Mouse (Mus musculus) lung, postnatal 36 days (tissue): ENCODE data around the gene Ikzf3.

Source experiments
- DNase-seq: peaks from one replicate; pipeline ENCODE4 v3.0.0; 2022; ENCODE audit warnings: mixed read lengths

Gene Ikzf3

GRCm38 (mm10) chr11:98445679-98446078, 100.2 kb downstream of the Ikzf3 start:
- DNase-seq = peak; percentile 57

DNA sequence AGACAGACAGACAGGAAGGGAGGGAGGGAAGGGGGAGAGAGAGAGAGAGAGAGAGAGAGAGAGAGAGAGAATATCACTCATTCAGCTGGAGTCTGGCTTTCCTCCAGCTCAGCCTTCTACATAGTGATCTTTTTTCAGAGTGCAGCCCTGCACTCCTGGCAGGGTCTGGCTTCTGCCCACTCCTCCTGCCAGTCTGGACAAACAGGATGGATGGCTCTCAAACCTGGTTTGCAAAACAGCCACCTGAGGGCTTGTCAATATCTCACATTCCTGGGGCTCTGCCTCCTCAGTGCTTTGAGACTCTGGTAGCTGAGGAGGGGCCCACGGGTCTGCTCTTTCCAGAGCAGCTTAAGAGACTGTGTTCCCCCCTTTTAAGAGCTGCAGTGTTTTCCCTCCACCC, 100.6 kb downstream of the Ikzf3 start:
- peak; percentile 50 for DNase-seq

DNA sequence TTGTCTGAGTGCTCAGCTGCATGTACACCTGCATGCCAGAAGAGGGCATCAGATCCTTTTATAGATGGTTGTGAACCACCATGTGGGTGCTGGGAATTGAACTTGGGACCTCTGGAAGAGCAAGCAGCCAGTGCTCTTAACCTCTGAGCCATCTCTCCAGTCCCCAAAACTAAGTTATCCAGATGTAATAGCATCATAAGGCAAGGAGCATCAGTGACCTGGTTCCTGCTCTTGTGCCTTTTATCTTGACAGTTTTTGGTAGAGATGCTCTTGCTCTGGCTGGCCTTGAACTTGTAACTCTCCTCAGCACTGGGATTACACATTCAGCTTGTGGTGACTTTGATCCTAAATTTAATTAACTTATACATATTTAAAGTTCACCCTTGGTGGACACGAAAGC, 102.1 kb downstream of the Ikzf3 start:
- DNase-seq = no peak

GRCm38 (mm10) chr11:98438331-98439158, 107.3 kb downstream of the Ikzf3 start, which contains the start of gene Mien1:
TSS of gene Mien1 (minus strand) at chr11:98438991.
- peak; percentile 94 for DNase-seq

DNA sequence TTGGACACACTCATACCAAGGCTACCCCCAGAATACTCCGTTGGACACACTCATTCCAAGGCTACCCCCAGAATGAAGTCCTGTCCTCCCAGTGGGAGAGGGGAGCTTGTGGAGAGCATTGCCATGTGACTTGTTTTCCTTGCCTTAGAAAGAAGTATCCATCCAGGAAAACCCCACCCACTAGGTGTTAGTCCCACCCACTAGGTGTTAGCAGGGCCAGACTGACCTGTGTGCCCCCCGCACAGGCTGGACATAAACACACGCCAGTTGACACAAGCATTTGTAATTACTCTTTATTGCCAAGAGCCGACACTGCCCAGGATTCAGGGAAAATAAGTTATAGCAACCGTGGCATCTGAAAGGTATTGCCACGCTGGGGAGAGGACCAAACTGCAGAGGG, 108.4 kb downstream of the Ikzf3 start:
- no peak for DNase-seq

DNA sequence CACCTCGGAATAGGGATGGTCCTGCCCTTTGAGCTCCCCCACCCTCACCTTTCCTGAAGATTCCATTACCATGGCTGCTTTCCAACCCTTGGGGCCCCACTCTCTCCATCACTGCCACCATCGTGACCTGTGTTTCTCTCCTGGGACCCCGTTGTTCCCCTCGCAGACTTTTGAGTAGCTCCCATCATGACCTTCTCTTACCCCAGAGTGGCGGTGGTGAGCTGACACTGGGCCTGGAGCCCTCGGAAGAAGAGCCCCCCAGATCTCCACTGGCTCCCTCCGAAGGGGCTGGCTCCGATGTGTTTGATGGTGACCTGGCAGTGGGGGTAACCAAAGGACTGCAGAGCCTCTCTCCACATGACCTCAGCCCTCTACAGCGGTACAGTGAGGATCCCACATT, 110.1 kb downstream of the Ikzf3 start:
- DNase-seq = no peak

DNA sequence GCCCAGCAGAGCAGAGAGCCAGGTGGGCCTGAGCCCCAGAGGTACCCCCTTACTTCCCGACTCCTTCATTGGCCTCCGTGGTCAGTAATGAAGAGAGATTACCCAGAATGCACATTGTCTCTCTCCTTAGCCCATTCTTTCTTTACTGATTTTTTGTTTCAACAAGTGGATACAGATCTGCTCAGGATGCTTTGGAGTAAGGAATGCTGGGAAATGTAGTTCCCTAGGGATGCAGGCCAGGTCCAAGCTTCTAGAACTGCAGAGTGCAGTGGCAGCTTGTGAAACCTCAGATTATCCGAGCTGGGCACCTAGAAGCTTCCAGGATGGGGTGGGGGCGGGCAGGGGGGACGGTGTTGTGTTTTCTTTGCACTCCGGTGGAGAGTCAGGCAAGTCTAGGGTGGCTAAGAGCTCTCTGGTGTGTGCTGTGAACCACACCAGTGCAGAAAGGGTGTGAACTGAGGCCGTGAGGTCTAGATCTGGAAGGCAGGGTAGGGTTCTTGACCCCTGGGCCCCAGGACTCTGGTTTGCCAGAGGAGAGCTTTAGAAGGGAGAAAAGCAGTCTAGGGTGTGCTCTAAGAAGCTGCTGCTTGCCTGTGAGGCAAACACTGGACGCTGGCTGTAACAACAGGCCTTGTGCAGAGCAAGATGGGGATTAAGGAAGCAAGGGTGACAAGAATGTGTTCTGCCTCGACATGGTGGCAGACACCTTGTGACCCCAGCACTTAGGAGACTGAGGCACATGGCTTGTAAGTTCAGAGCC, 113.9 kb downstream of the Ikzf3 start:
- DNase-seq = no peak

DNA sequence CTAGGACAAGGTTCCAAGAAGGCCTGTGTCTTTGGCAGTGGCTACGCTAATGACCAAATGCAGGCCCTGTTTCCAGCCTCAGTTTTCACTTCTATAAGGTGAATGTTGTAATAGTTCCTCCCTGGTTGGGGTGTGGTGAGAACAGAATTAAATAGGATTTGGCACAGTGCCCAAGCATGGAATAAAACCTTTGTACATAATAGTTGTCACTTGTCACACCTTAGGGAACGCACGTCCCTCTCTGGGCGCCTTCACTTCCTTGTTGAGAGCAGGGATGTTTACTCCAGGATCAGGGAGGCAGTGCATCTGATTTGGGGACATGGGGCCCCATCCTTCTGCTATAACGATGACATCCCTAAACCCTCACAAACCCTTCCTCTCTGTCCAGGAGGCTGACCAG, 117.4 kb downstream of the Ikzf3 start:
- DNase-seq = no peak

GRCm38 (mm10) chr11:98426592-98426991, 119.2 kb downstream of the Ikzf3 start:
- DNase-seq = no peak

GRCm38 (mm10) chr11:98418939-98419547, 126.8 kb downstream of the Ikzf3 start:
- peak; percentile 71 for DNase-seq

- DNase-seq = no peak
Observed at GRCm38 (mm10) chr11:98418273-98418672, 127.6 kb downstream of the Ikzf3 start.

- peak; percentile 37 for DNase-seq
Observed at GRCm38 (mm10) chr11:98417074-98417473, 128.8 kb downstream of the Ikzf3 start.
